In the genomic region with DNA sequence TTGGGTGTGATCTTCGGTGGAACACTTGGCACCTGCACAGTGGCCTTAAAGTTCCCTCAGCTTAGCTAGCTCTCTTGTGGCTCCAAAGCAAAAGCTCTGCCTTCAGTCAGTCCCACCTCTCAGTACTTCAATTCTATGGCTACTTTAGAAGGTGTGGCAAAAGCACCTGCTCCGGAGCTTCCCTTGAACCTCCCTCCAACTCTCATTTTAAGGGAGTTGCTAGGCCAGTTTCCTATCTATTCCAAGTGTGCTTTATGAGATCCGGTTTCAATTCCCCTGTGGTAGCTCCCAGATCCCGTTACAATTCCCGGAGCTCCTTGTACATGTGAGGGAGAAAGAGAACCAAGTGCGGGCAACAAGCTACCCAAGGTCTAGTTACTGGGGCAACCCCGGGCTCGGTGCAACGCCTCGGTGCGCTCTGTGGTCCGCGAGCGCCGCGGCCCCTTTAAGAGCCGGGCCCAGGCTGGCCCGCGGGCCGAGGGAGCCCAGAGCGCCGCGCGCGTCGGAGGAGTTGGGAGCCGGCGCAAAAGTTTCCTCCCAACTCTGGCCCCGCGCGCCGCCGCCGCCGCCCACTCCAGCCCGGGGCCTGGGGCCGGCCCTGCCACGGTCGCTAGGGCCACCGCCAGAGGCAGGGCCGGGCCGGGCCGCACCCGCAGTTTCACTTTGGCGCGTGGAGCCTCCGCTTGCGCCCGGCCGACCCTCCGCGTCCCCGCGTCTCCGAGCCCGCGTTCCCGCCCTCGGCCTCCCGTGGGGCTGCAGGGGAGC, we compare ENCODE assay signal across 8 mouse cellular contexts. TPM values are rescaled to one million over a fixed set of nuclear protein-coding genes. Genes with fewer than 3 reads are reported as not detected.
A peak's percentile ranks its signal among the peaks of the same experiment; 100 is the strongest.
DNase-seq lines count a peak whose midpoint lies in the region; ATAC-seq and TF ChIP-seq lines count a peak whose summit lies in the region.

A gene (plus strand): TSS at position 478 of the 765 bp plus-strand sequence.

- DNase-seq in layer of hippocampus, adult 11-12 months (ENCODE audit: low spot score): peak; percentile 40
- DNase-seq in layer of hippocampus, adult 9-11 months: no peak
- peak; percentile 76 for DNase-seq in heart, embryonic 10.5 days (ENCODE audit: low spot score)
- DNase-seq in kidney, adult 2 months: peak; percentile 76
- DNase-seq in liver, embryonic 11.5 days (ENCODE audit: low spot score): peak; percentile 73

- peak within 1 kb of the TSS; percentile 48; the same call in 1 of the 2 replicates for H3K27ac ChIP-seq in embryonic facial prominence, embryonic 13.5 days
- H3K27ac ChIP-seq in heart, embryonic 10.5 days: peak within 1 kb of the TSS; percentile 96
- H3K27ac ChIP-seq in kidney, adult 2 months (ENCODE audit: insufficient read depth, low read depth, low read length): peak within 1 kb of the TSS; percentile 82
- H3K27ac ChIP-seq in liver, embryonic 11.5 days (ENCODE audit: low read depth, low read length): no peak within 1 kb of the TSS
- no peak within 1 kb of the TSS for H3K27ac ChIP-seq in midbrain, embryonic 16.5 days (ENCODE audit: low read length)
- peak within 1 kb of the TSS; percentile 82 for H3K27ac ChIP-seq in stomach, embryonic 15.5 days

- TF ChIP-seq POLR2A in kidney, adult 2 months (IDR thresholded peaks at IDR 0.05; ENCODE audit: low read depth, low read length): no peak

- peaks cover 15% of the 10 kb centered on the region for H3K4me1 ChIP-seq in embryonic facial prominence, embryonic 13.5 days
- H3K4me1 ChIP-seq in heart, embryonic 10.5 days: peaks cover 11% of the 10 kb centered on the region; the same call in 1 of the 2 replicates
- H3K4me1 ChIP-seq in kidney, adult 2 months (ENCODE audit: control insufficient read depth, insufficient read depth, low read length): peaks cover 3% of the 10 kb centered on the region; the same call in 1 of the 2 replicates
- H3K4me1 ChIP-seq in liver, embryonic 11.5 days (replicated peaks; ENCODE audit: control insufficient read depth, insufficient read depth, low read length): no peaks in the 10 kb centered on the region
- no peaks in the 10 kb centered on the region for H3K4me1 ChIP-seq in midbrain, embryonic 16.5 days (ENCODE audit: control insufficient read depth, insufficient read depth, low read length)
- H3K4me1 ChIP-seq in stomach, embryonic 15.5 days: peaks cover 10% of the 10 kb centered on the region

- H3K36me3 ChIP-seq in embryonic facial prominence, embryonic 13.5 days: no peaks in the 10 kb centered on the region
- H3K36me3 ChIP-seq in heart, embryonic 10.5 days: no peaks in the 10 kb centered on the region
- H3K36me3 ChIP-seq in kidney, adult 2 months (ENCODE audit: control insufficient read depth, insufficient read depth, low read length): no peaks in the 10 kb centered on the region
- no peaks in the 10 kb centered on the region for H3K36me3 ChIP-seq in liver, embryonic 11.5 days (ENCODE audit: control insufficient read depth, insufficient read depth, low read length)
- H3K36me3 ChIP-seq in midbrain, embryonic 16.5 days (ENCODE audit: control insufficient read depth, insufficient read depth, low read length): no peaks in the 10 kb centered on the region
- no peaks in the 10 kb centered on the region for H3K36me3 ChIP-seq in stomach, embryonic 15.5 days

- TF ChIP-seq CTCF in kidney, adult 2 months (conservative IDR thresholded peaks at IDR 0.05; ENCODE audit: insufficient read depth, insufficient read length, low read depth, low read length): no peak

- under 1% methylated on average over 60 of the region's 60 CpGs for WGBS in embryonic facial prominence, embryonic 13.5 days
- WGBS in heart, embryonic 10.5 days: 1% methylated on average over 59 of the region's 60 CpGs
- under 1% methylated on average over 55 of the region's 60 CpGs for WGBS in kidney, adult 2 months
- 1% methylated on average over 58 of the region's 60 CpGs for WGBS in liver, embryonic 11.5 days
- WGBS in midbrain, embryonic 16.5 days: 1% methylated on average over 54 of the region's 60 CpGs
- under 1% methylated on average over 59 of the region's 60 CpGs for WGBS in stomach, embryonic 15.5 days

- H3K4me3 ChIP-seq in embryonic facial prominence, embryonic 13.5 days: peak within 1 kb of the TSS; percentile 90
- H3K4me3 ChIP-seq in heart, embryonic 10.5 days: peak within 1 kb of the TSS; percentile 94
- peak within 1 kb of the TSS; percentile 98 for H3K4me3 ChIP-seq in kidney, adult 2 months (ENCODE audit: insufficient read depth, low read depth, low read length)
- peak within 1 kb of the TSS; percentile 86 for H3K4me3 ChIP-seq in liver, embryonic 11.5 days (ENCODE audit: low read depth, low read length)
- H3K4me3 ChIP-seq in midbrain, embryonic 16.5 days (ENCODE audit: low read depth, low read length): peak within 1 kb of the TSS; percentile 87
- peak within 1 kb of the TSS; percentile 73 for H3K4me3 ChIP-seq in stomach, embryonic 15.5 days (replicated peaks)

- H3K4me2 ChIP-seq in embryonic facial prominence, embryonic 13.5 days: peak within 1 kb of the TSS; percentile 92
- peak within 1 kb of the TSS; percentile 94 for H3K4me2 ChIP-seq in liver, embryonic 11.5 days
- peak within 1 kb of the TSS; percentile 99 for H3K4me2 ChIP-seq in midbrain, embryonic 16.5 days (ENCODE audit: low read length)
- peak within 1 kb of the TSS; percentile 80 for H3K4me2 ChIP-seq in stomach, embryonic 15.5 days

- H3K9me3 ChIP-seq in embryonic facial prominence, embryonic 13.5 days: no peaks in the 10 kb centered on the region
- H3K9me3 ChIP-seq in heart, embryonic 10.5 days: no peaks in the 10 kb centered on the region
- no peaks in the 10 kb centered on the region for H3K9me3 ChIP-seq in liver, embryonic 11.5 days (ENCODE audit: control insufficient read depth, low read length)
- no peaks in the 10 kb centered on the region for H3K9me3 ChIP-seq in midbrain, embryonic 16.5 days (replicated peaks; ENCODE audit: control insufficient read depth, low read length, poor library complexity, severe bottlenecking)
- no peaks in the 10 kb centered on the region for H3K9me3 ChIP-seq in stomach, embryonic 15.5 days

- peak; percentile 68; the same call in 1 of the 2 replicates for ATAC-seq in embryonic facial prominence, embryonic 13.5 days (ENCODE audit: insufficient number of reproducible peaks, insufficient read depth, low FRiP score, low TSS enrichment, low read depth)
- ATAC-seq in liver, embryonic 11.5 days (replicated peaks; ENCODE audit: low FRiP score): peak; percentile 86
- ATAC-seq in midbrain, embryonic 16.5 days: peak; percentile 91
- ATAC-seq in stomach, embryonic 15.5 days (ENCODE audit: insufficient read depth, low FRiP score, low read depth): peak; percentile 89

- H3K27me3 ChIP-seq in embryonic facial prominence, embryonic 13.5 days: 0 out of 2 replicates have a peak, but pooled peaks cover 12% of the 10 kb centered on the region
- H3K27me3 ChIP-seq in heart, embryonic 10.5 days (ENCODE audit: insufficient read depth, poor library complexity, severe bottlenecking): no peaks in the 10 kb centered on the region
- H3K27me3 ChIP-seq in kidney, adult 2 months (replicated peaks; ENCODE audit: control insufficient read depth, insufficient read depth, low read length): no peaks in the 10 kb centered on the region
- H3K27me3 ChIP-seq in liver, embryonic 11.5 days (replicated peaks; ENCODE audit: control insufficient read depth, insufficient read depth, low read length): no peaks in the 10 kb centered on the region
- H3K27me3 ChIP-seq in midbrain, embryonic 16.5 days (ENCODE audit: control insufficient read depth, insufficient read depth, low read depth, low read length): no peaks in the 10 kb centered on the region; the same call in 1 of the 2 replicates
- no peaks in the 10 kb centered on the region for H3K27me3 ChIP-seq in stomach, embryonic 15.5 days (replicated peaks)

- H3K9ac ChIP-seq in embryonic facial prominence, embryonic 13.5 days: peak within 1 kb of the TSS; percentile 91
- peak within 1 kb of the TSS; percentile 78 for H3K9ac ChIP-seq in liver, embryonic 11.5 days (ENCODE audit: low read depth, low read length)
- H3K9ac ChIP-seq in midbrain, embryonic 16.5 days (ENCODE audit: low read depth, low read length): peak within 1 kb of the TSS; percentile 79
- peak within 1 kb of the TSS; percentile 79 for H3K9ac ChIP-seq in stomach, embryonic 15.5 days

RNA-seq across cellular contexts. Expression of the gene that starts here (rescaled TPM):
- polyA plus RNA-seq in embryonic facial prominence, embryonic 13.5 days (2015; fragmentation: Nextera tagmentation; extraction: Ambion mirVana): 19.9 and 23.9 TPM in 2 replicates
- 7.9 and 8.2 TPM in 2 replicates for polyA plus RNA-seq in heart, embryonic 10.5 days (2016; fragmentation: Nextera tagmentation; extraction: Ambion mirVana)
- 3.4 and 3.8 TPM in 2 replicates for polyA plus RNA-seq in kidney, adult 2 months (2012; rRNA removed)
- 6.5 and 6.8 TPM in 2 replicates for polyA plus RNA-seq in liver, embryonic 11.5 days (2014; fragmentation: Nextera tagmentation; extraction: Ambion mirVana)
- polyA plus RNA-seq in midbrain, embryonic 16.5 days (2015; fragmentation: Nextera tagmentation; extraction: Ambion mirVana): 6.3 and 7.2 TPM in 2 replicates
- polyA plus RNA-seq in stomach, embryonic 15.5 days (2015; fragmentation: Nextera tagmentation; extraction: Ambion mirVana): 28.4 and 28.9 TPM in 2 replicates

Comparison
In these comparisons a context has a peak if more than half of its experiments do, and no peak if none do; other contexts are left out.
1. H3K27ac ChIP-seq: peak in embryonic facial prominence, embryonic 13.5 days (single experiment), heart, embryonic 10.5 days (single experiment), kidney, adult 2 months (single experiment) and stomach, embryonic 15.5 days (single experiment); none in liver, embryonic 11.5 days (single experiment) and midbrain, embryonic 16.5 days (single experiment).
2. Peak in every context shown above with its lines, with median percentiles within 50 percentile points of each other: ATAC-seq, H3K4me2 ChIP-seq, H3K4me3 ChIP-seq and H3K9ac ChIP-seq.